Comparison of ENCODE assay signal across 16 mouse cellular contexts in genomic region chr2:73403385-73404013, GRCm38 (mm10). TPM values are rescaled to one million over a fixed set of nuclear protein-coding genes. Genes with fewer than 3 reads are reported as not detected.
DNase-seq lines count a peak whose midpoint lies in the region; ATAC-seq and TF ChIP-seq lines count a peak whose summit lies in the region.
"Had no signal": no experiment of that assay in that cellular context is flagged by ENCODE, and none has a peak within 500 bp of the region (broad histone marks: within the 10 kb centered on the region; RNA-seq: fewer than 3 reads in every experiment).

No protein-coding gene starts in this region.

- WGBS in heart, postnatal 0 days, result 70% methylated on average over 15 of the region's 15 CpGs
- 64% methylated on average over 15 of the region's 15 CpGs for WGBS in lung, embryonic 14.5 days
- WGBS in thymus, adult 2 months, result 70% methylated on average over 15 of the region's 15 CpGs

- no peak for TF ChIP-seq POLR2A in thymus, adult 2 months (IDR thresholded peaks at IDR 0.05; ENCODE audit: control insufficient read depth, extremely low read depth, insufficient read depth, low read length, poor library complexity)

- H3K9me3 ChIP-seq in heart, postnatal 0 days (replicated peaks; ENCODE audit: control insufficient read depth, low read length), result no peaks in the 10 kb centered on the region
- no peaks in the 10 kb centered on the region for H3K9me3 ChIP-seq in lung, embryonic 14.5 days (ENCODE audit: low read depth, low read length)
- H3K9me3 ChIP-seq: forebrain, embryonic 15.5 days; heart, embryonic 15.5 days had no signal

- no peak overlapping the region for H3K4me2 ChIP-seq in heart, postnatal 0 days (ENCODE audit: low read depth, low read length)
- H3K4me2 ChIP-seq in lung, embryonic 14.5 days, result no peak overlapping the region
- H3K4me2 ChIP-seq: forebrain, embryonic 15.5 days; heart, embryonic 15.5 days had no signal

- no peaks in the 10 kb centered on the region for H3K36me3 ChIP-seq in heart, postnatal 0 days (replicated peaks; ENCODE audit: control insufficient read depth, insufficient read depth, low read length)
- no peaks in the 10 kb centered on the region for H3K36me3 ChIP-seq in lung, embryonic 14.5 days (ENCODE audit: insufficient read depth)
- no peaks in the 10 kb centered on the region for H3K36me3 ChIP-seq in thymus, adult 2 months (ENCODE audit: control insufficient read depth, insufficient read depth, low read length)
- H3K36me3 ChIP-seq: forebrain, embryonic 15.5 days; heart, embryonic 15.5 days had no signal

- H3K27me3 ChIP-seq in heart, postnatal 0 days (ENCODE audit: control insufficient read depth, insufficient read depth, low read length), result no peaks in the 10 kb centered on the region
- H3K27me3 ChIP-seq in lung, embryonic 14.5 days (ENCODE audit: insufficient read depth, low read length), result no peaks in the 10 kb centered on the region
- no peaks in the 10 kb centered on the region for H3K27me3 ChIP-seq in thymus, adult 2 months (ENCODE audit: control insufficient read depth, insufficient read depth, low read length)
- H3K27me3 ChIP-seq: forebrain, embryonic 15.5 days; heart, embryonic 15.5 days had no signal

- no peak overlapping the region for H3K27ac ChIP-seq in heart, postnatal 0 days (ENCODE audit: low read depth)
- no peak overlapping the region for H3K27ac ChIP-seq in lung, embryonic 14.5 days (ENCODE audit: low read depth)
- H3K27ac ChIP-seq in thymus, adult 2 months (ENCODE audit: control insufficient read depth, insufficient read depth, low read length), result no peak overlapping the region
- H3K27ac ChIP-seq: forebrain, embryonic 15.5 days; heart, embryonic 15.5 days had no signal

- H3K4me3 ChIP-seq in heart, postnatal 0 days (ENCODE audit: low read depth, low read length), result no peak overlapping the region
- no peak overlapping the region for H3K4me3 ChIP-seq in lung, embryonic 14.5 days (ENCODE audit: low read depth, low read length)
- H3K4me3 ChIP-seq in thymus, adult 2 months (ENCODE audit: control insufficient read depth, insufficient read depth, low read length), result no peak overlapping the region
- H3K4me3 ChIP-seq: forebrain, embryonic 15.5 days; heart, embryonic 15.5 days had no signal

- intact Hi-C loops in heart, postnatal 14 days (cut with DNase I), result no loop called here

- no peak for ATAC-seq in heart, postnatal 0 days (ENCODE audit: insufficient read depth, low read depth)
- ATAC-seq in lung, embryonic 14.5 days (ENCODE audit: insufficient read depth), result no peak
- ATAC-seq in CD4-positive, CD25-positive, alpha-beta regulatory T cell, adult 4 months, result peak; percentile 35
- peak; percentile 32 for ATAC-seq in inflammation-experienced regulatory T-cells, adult 6 months
- ATAC-seq: forebrain, embryonic 15.5 days; hindbrain, embryonic 16.5 days had no signal

- no peak overlapping the region for H3K9ac ChIP-seq in heart, postnatal 0 days (replicated peaks; ENCODE audit: low read depth, low read length)
- no peak overlapping the region for H3K9ac ChIP-seq in lung, embryonic 14.5 days
- H3K9ac ChIP-seq: forebrain, embryonic 15.5 days; heart, embryonic 15.5 days had no signal

- no peak for DNase-seq in heart, postnatal 0 days (ENCODE audit: low spot score)
- DNase-seq in heart, postnatal 14 days, result no peak
- peak; percentile 47 for DNase-seq in lung, embryonic 14.5 days
- DNase-seq in lung, postnatal 14 days, result no peak
- DNase-seq in frontal cortex, postnatal 14 days (ENCODE audit: low spot score in 2 of 2), result no peak
- no peak for DNase-seq in thymus, adult 2 months
- DNase-seq: adrenal gland, postnatal 14 days; cerebellum, postnatal 25 days; kidney, postnatal 14 days; layer of hippocampus, postnatal 36 days; lung, adult 18-20 months had no signal

- TF ChIP-seq CTCF in heart, postnatal 0 days (IDR thresholded peaks at IDR 0.05; ENCODE audit: low read depth), result peak; percentile 34; the same call in 1 of the 2 replicates
- peak; percentile 38 for TF ChIP-seq CTCF in lung, embryonic 14.5 days (IDR thresholded peaks at IDR 0.05; ENCODE audit: low read depth)
- no peak for TF ChIP-seq CTCF in thymus, adult 2 months (IDR thresholded peaks at IDR 0.05; ENCODE audit: borderline replicate concordance, control insufficient read depth, extremely low read depth, insufficient read depth, low read length, poor library complexity)

- no peak for TF ChIP-seq EP300 in heart, postnatal 0 days (IDR thresholded peaks at IDR 0.05; ENCODE audit: low read depth)

- H3K4me1 ChIP-seq in heart, postnatal 0 days (ENCODE audit: control insufficient read depth, insufficient read depth), result no peaks in the 10 kb centered on the region
- H3K4me1 ChIP-seq in lung, embryonic 14.5 days (ENCODE audit: insufficient read depth), result no peaks in the 10 kb centered on the region
- no peaks in the 10 kb centered on the region for H3K4me1 ChIP-seq in thymus, adult 2 months (replicated peaks; ENCODE audit: control insufficient read depth, insufficient read depth, low read length)
- H3K4me1 ChIP-seq: forebrain, embryonic 15.5 days; heart, embryonic 15.5 days had no signal

RNA-seq across cellular contexts. Expression of gene Gpr155, which starts 17.1 kb away (rescaled TPM):
- 11.3 and 19.0 TPM in 2 replicates for total RNA-seq in heart, postnatal 0 days (2014; rRNA removed; ENCODE audit: low replicate concordance)
- 6.8 and 8.5 TPM in 2 replicates for polyA plus RNA-seq in heart, postnatal 0 days (2015; fragmentation: Nextera tagmentation; extraction: Ambion mirVana)
- total RNA-seq in heart, postnatal 14 days (2021), result 10 to 100 TPM; 10.8 to 11.1 TPM
- 6.2 and 6.9 TPM in 2 replicates for polyA plus RNA-seq in lung, embryonic 14.5 days (2014; fragmentation: Nextera tagmentation; extraction: Ambion mirVana)
- polyA plus RNA-seq in CD4-positive, CD25-positive, alpha-beta regulatory T cell, adult 4 months (2017; shearing (Covaris generic)), result 10 to 100 TPM; 13.4 to 22.5 TPM
- polyA plus RNA-seq in inflammation-experienced regulatory T-cells, adult 6 months (2017; shearing (Covaris generic)), result 10 to 100 TPM; 22.1 to 24.3 (median 24.1) TPM
- polyA plus RNA-seq in thymus, adult 2 months (2012; rRNA removed), result 3.1 and 3.5 TPM in 2 replicates

Comparison
In these comparisons a context has a peak if more than half of its experiments do, and no peak if none do; other contexts are left out.
1. ATAC-seq: peak in CD4-positive, CD25-positive, alpha-beta regulatory T cell, adult 4 months (single experiment) and inflammation-experienced regulatory T-cells, adult 6 months (single experiment); none in heart, postnatal 0 days (single experiment) and lung, embryonic 14.5 days (single experiment).